Mouse (Mus musculus): ENCODE results near the gene Bmp5. TPM values are rescaled to one million over a fixed set of nuclear protein-coding genes. Genes with fewer than 3 reads are reported as not detected.

Gene Bmp5
- polyA plus RNA-seq, 1 experiment from 2014 or later = 9.8 TPM

Small RNA genes lying within 50 kb of the gene (microRNA-seq; reads per million reads assigned to microRNA genes)
- gene Gm44355 = not detected

Other genes with a start within 250 kb of the Bmp5 start
- 89.2 and 92.5 TPM in 2 replicates for gene Tmod3, start 215.7 kb upstream of the Bmp5 start, polyA plus RNA-seq (2014; fragmentation: Nextera tagmentation; extraction: Ambion mirVana)
- 17.6 and 21.3 TPM in 2 replicates for gene Tmod2, start 164.0 kb upstream of the Bmp5 start, polyA plus RNA-seq (2014; fragmentation: Nextera tagmentation; extraction: Ambion mirVana)
- 24.3 and 26.6 TPM in 2 replicates for gene Lysmd2, start 149.6 kb upstream of the Bmp5 start, polyA plus RNA-seq (2014; fragmentation: Nextera tagmentation; extraction: Ambion mirVana)
- 10.4 and 10.9 TPM in 2 replicates for gene Scg3, start 91.3 kb upstream of the Bmp5 start, polyA plus RNA-seq (2014; fragmentation: Nextera tagmentation; extraction: Ambion mirVana)
- gene Hmgcll1, start 239.5 kb downstream of the Bmp5 start, polyA plus RNA-seq (2014; fragmentation: Nextera tagmentation; extraction: Ambion mirVana) = 2.2 and 3.7 TPM in 2 replicates